9 mouse cellular contexts compared by ENCODE assay signal in the genomic region with DNA sequence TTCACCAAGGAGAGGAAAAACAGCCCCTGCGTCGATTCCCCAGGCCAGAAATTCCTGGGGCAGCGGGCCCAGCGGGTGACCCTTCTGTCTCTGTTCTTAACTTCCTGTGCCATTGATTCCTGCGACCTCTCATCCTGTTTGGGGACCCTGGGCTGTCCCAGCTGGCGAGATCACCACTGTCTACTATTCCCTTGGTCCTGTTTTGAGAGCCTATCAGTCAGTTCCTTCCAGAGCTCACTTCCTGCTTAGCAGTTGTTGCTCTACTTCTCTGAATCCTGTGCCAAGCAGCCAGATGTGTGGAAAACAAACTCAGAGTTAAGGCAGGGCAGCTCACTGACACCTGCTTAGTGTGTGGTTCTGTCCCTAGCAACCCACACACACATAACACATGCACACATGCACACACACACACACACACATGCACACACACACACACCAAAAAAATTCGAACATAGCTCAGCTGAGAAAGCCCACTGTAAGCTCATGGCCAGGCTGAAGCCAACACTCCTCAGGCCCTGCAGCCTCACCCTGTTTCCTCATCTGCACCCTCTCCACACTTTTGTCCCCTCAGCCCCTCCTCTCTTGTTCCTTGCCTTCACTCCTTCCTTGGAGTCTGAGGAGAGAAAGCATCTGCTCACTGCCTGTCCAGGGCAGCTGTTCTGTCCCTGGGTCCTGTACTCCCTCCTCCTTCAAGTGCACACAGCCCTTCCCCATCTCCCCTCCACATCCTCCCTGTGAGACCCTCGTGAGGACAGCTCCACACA. TPM values are rescaled to one million over a fixed set of nuclear protein-coding genes. Genes with fewer than 3 reads are reported as not detected.
DNase-seq lines count a peak whose midpoint lies in the region; ATAC-seq and TF ChIP-seq lines count a peak whose summit lies in the region.
"Had no signal": no experiment of that assay in that cellular context is flagged by ENCODE, and none has a peak within 500 bp of the region (broad histone marks: within the 10 kb centered on the region; RNA-seq: fewer than 3 reads in every experiment).

No protein-coding gene starts in this region.

- H3K4me3 ChIP-seq in stomach, embryonic 14.5 days (ENCODE audit: low read depth, low read length): no peak overlapping the region
- no peak overlapping the region for H3K4me3 ChIP-seq in stomach, postnatal 0 days (ENCODE audit: low read depth, low read length)

- H3K27me3 ChIP-seq in stomach, embryonic 14.5 days (ENCODE audit: control insufficient read depth, insufficient read depth, low read length): no peaks in the 10 kb centered on the region
- no peaks in the 10 kb centered on the region for H3K27me3 ChIP-seq in stomach, postnatal 0 days (ENCODE audit: control insufficient read depth, insufficient read depth, low read length)

- H3K36me3 ChIP-seq in stomach, embryonic 14.5 days (ENCODE audit: control insufficient read depth, insufficient read depth, low read length): no peaks in the 10 kb centered on the region
- H3K36me3 ChIP-seq in stomach, postnatal 0 days (ENCODE audit: control insufficient read depth, insufficient read depth, low read length): no peaks in the 10 kb centered on the region

- H3K4me2 ChIP-seq in stomach, embryonic 14.5 days (replicated peaks; ENCODE audit: low read depth, low read length): no peak overlapping the region
- no peak overlapping the region for H3K4me2 ChIP-seq in stomach, postnatal 0 days (replicated peaks; ENCODE audit: low read depth)

- intact Hi-C loops in heart, postnatal 14 days (cut with DNase I): no loop called here

- WGBS in stomach, embryonic 14.5 days: 31% methylated on average over 8 of the region's 8 CpGs
- WGBS in stomach, postnatal 0 days: 36% methylated on average over 8 of the region's 8 CpGs

- peak overlapping the region; percentile 33; the same call in 1 of the 2 replicates for H3K27ac ChIP-seq in stomach, embryonic 14.5 days (ENCODE audit: low read length)
- no peak overlapping the region for H3K27ac ChIP-seq in stomach, postnatal 0 days (replicated peaks)

- peak; percentile 24 for DNase-seq in gastrocnemius, adult 18-20 months (ENCODE audit: low spot score)
- no peak for DNase-seq in gastrocnemius, postnatal 10 days
- no peak for DNase-seq in stomach, postnatal 0 days (ENCODE audit: low spot score)
- peak; percentile 44 to 62 for DNase-seq in heart, postnatal 14 days
- peak; percentile 63 for DNase-seq in lung, postnatal 36 days
- no peak for DNase-seq in layer of hippocampus, adult 9-11 months
- DNase-seq in adrenal gland, adult 18-20 months (ENCODE audit: low spot score in 2 of 2): no peak
- DNase-seq: cerebellum, adult 9-10 months had no signal

- TF ChIP-seq CTCF in stomach, postnatal 0 days (IDR thresholded peaks at IDR 0.05; ENCODE audit: low read depth): no peak

- no peaks in the 10 kb centered on the region for H3K4me1 ChIP-seq in stomach, embryonic 14.5 days (ENCODE audit: control insufficient read depth, insufficient read depth, low read length)
- no peaks in the 10 kb centered on the region for H3K4me1 ChIP-seq in stomach, postnatal 0 days (replicated peaks; ENCODE audit: control insufficient read depth, insufficient read depth)

- no peak overlapping the region for H3K9ac ChIP-seq in stomach, embryonic 14.5 days (replicated peaks; ENCODE audit: low read depth, low read length)
- no peak overlapping the region for H3K9ac ChIP-seq in stomach, postnatal 0 days (ENCODE audit: low read length)

- no peaks in the 10 kb centered on the region for H3K9me3 ChIP-seq in stomach, embryonic 14.5 days (ENCODE audit: control insufficient read depth, low read depth, low read length)
- H3K9me3 ChIP-seq in stomach, postnatal 0 days (ENCODE audit: control insufficient read depth, low read length): no peaks in the 10 kb centered on the region

- TF ChIP-seq EP300 in stomach, postnatal 0 days (optimal IDR thresholded peaks at IDR 0.05): no peak

- ATAC-seq in stomach, embryonic 14.5 days (ENCODE audit: insufficient number of reproducible peaks, insufficient read depth, low FRiP score, low read depth): no peak
- no peak; the same call in 1 of the 2 replicates for ATAC-seq in stomach, postnatal 0 days (ENCODE audit: low FRiP score, low TSS enrichment)

RNA-seq across cellular contexts. Expression of a gene that starts 11.2 kb away (rescaled TPM):
- under 1 TPM in 1 of 2 experiments, not detected in 1; 0.11 TPM for total RNA-seq in gastrocnemius, adult 18-20 months (2021)
- total RNA-seq in gastrocnemius, postnatal 10 days (2021): not detected
- not detected in 2 replicates for polyA plus RNA-seq in stomach, embryonic 14.5 days (2014; fragmentation: Nextera tagmentation; extraction: Ambion mirVana)
- not detected in 2 replicates for polyA plus RNA-seq in stomach, postnatal 0 days (2015; fragmentation: Nextera tagmentation; extraction: Ambion mirVana)
- not detected for total RNA-seq in heart, postnatal 14 days (2021)
- total RNA-seq in adrenal gland, adult 18-20 months (2021): under 1 TPM in 1 of 2 experiments, not detected in 1; 0.17 TPM

Comparison
In these comparisons a context has a peak if more than half of its experiments do, and no peak if none do; other contexts are left out.
1. DNase-seq: peak in gastrocnemius, adult 18-20 months (single experiment), heart, postnatal 14 days (2 of 2) and lung, postnatal 36 days (single experiment); none in gastrocnemius, postnatal 10 days (single experiment), stomach, postnatal 0 days (single experiment), layer of hippocampus, adult 9-11 months (single experiment) and adrenal gland, adult 18-20 months (0 of 2).